Mouse (Mus musculus) stomach, embryonic 15.5 days (tissue): ENCODE data around the gene Fkbp8. TPM values are rescaled to one million over a fixed set of nuclear protein-coding genes. Genes with fewer than 3 reads are reported as not detected.

ENCODE experiments used
- ATAC-seq: fragments of 200-750 bp; cut with Nextera tagmentation; 2 replicates; pipeline ENCODE4 v1.8.0; 2017; ENCODE audit warnings: low read depth, moderate number of reproducible peaks, moderate TSS enrichment; ENCODE audit not compliant: insufficient read depth, low FRiP score
- H3K27ac ChIP-seq: fragments of 300-500 bp; sonication (generic); 2 replicates; pipeline ENCODE4 v1.5.1; 2015; ENCODE audit warnings: mild to moderate bottlenecking, inconsistent platforms
- H3K27me3 ChIP-seq: fragments of 300-500 bp; sonication (generic); replicated peaks from 2 replicates; pipeline ENCODE4 v1.6.1; 2015; ENCODE audit warnings: inconsistent platforms
- H3K36me3 ChIP-seq: fragments of 300-500 bp; sonication (generic); 2 replicates; pipeline ENCODE4 v1.6.1; 2015; ENCODE audit warnings: inconsistent platforms
- H3K4me1 ChIP-seq: fragments of 300-500 bp; sonication (generic); 2 replicates; pipeline ENCODE4 v1.6.1; 2015; ENCODE audit warnings: inconsistent platforms
- H3K4me2 ChIP-seq: fragments of 300-500 bp; sonication (generic); 2 replicates; pipeline ENCODE4 v1.6.1; 2015; ENCODE audit warnings: mild to moderate bottlenecking, inconsistent platforms
- H3K4me3 ChIP-seq: fragments of 300-500 bp; sonication (generic); replicated peaks from 2 replicates; pipeline ENCODE4 v1.5.1; 2015; ENCODE audit warnings: inconsistent platforms
- H3K9ac ChIP-seq: fragments of 300-500 bp; sonication (generic); 2 replicates; pipeline ENCODE4 v1.6.1; 2015; ENCODE audit warnings: inconsistent platforms
- H3K9me3 ChIP-seq: fragments of 300-500 bp; sonication (generic); 2 replicates; pipeline ENCODE4 v1.6.1; 2016; ENCODE audit warnings: inconsistent platforms
- WGBS: fragments of 180-500 bp; shearing (Covaris S2); methylation state at CpG from one replicate; pipeline ENCODE4 v1.1.7; 2015; 5-methylcytosine and 5-hydroxymethylcytosine counted together
- polyA plus RNA-seq: library from polyadenylated mRNA; unstranded; fragments of >200 nt; fragmentation: Nextera tagmentation; extraction: Ambion mirVana; gene quantifications from 2 replicates; pipeline ENCODE4 v1.2.1, GENCODE M21; 2015

The Fkbp8 gene
- polyA plus RNA-seq, 1 experiment from 2014 or later = 292 TPM

DNA sequence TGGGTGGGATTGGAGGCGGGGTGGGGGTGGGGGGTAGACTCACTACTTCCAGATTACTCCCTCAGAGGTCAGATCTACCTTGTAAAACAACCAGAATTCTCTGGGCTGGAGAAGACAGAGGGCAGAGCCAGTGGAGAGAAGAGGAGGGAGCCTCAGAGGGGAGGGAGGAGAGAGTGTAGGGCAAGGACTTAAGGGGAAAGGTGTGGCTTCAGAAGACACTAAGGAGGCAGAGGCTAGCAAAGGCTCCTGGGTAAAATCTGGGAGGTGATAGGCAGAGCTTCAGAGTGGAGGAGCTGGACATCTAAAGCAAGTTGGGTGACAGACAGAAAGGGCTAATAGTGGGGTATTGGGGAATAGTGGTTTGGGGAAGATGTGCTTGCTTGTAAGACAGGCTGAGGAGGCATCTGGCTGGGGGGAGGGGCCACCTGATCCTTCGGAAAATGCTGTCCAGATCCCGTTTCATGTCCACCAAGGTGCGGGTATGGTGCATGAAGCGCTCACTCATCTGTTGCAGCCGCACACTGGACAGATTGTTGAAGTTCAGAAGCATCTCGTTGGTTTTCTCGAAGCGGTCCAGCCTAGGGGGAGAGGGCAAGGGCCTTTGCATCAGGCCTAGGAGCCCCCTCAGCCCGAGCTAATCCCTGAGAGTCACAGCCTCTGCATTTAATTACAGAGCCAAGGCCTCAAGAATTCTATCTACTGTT is 9.4 kb upstream of the Fkbp8 start:
- H3K4me1 ChIP-seq = 0 out of 2 replicates have a peak, but pooled peaks cover 8% of the 10 kb centered on the region
- 71% methylated on average over 10 of the region's 10 CpGs for WGBS

DNA sequence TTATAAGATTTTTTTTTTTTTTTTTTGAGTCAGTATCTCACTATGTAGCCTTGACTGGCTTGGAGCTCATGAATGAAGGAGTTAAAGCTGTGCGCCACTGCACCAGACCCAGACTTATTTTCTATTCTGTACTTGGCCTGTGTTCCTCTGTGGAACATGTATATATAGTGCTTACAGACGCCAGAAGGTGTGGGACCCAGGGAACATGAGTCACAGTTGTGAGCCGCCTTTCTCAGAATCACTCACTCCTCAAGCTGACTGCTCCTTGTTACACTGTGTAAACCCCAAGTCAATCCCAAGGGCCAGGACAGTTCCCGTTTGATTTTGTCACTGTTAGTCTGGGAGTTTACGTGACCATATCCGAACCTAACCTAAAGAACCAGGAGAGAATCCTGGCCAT is 8.5 kb upstream of the Fkbp8 start:
- H3K27ac ChIP-seq = no peak overlapping the region
- no peak for ATAC-seq
- H3K9ac ChIP-seq = no peak overlapping the region
- H3K27me3 ChIP-seq = no peaks in the 10 kb centered on the region
- H3K36me3 ChIP-seq = 0 out of 2 replicates have a peak, but pooled peaks cover 9% of the 10 kb centered on the region
- WGBS = 87% methylated on average over 6 of the region's 6 CpGs
- no peaks in the 10 kb centered on the region for H3K9me3 ChIP-seq
- peaks cover 12% of the 10 kb centered on the region for H3K4me1 ChIP-seq
- H3K4me3 ChIP-seq = no peak overlapping the region
- no peak overlapping the region for H3K4me2 ChIP-seq

More for the DNA sequence above, 9.4 kb upstream of the Fkbp8 start:
- H3K4me3 ChIP-seq = no peak overlapping the region
- no peaks in the 10 kb centered on the region for H3K27me3 ChIP-seq
- no peak overlapping the region for H3K27ac ChIP-seq
- H3K4me2 ChIP-seq = no peak overlapping the region
- H3K36me3 ChIP-seq = peaks cover 13% of the 10 kb centered on the region; the same call in 1 of the 2 replicates
- ATAC-seq = no peak
- H3K9me3 ChIP-seq = no peaks in the 10 kb centered on the region
- H3K9ac ChIP-seq = no peak overlapping the region

DNA sequence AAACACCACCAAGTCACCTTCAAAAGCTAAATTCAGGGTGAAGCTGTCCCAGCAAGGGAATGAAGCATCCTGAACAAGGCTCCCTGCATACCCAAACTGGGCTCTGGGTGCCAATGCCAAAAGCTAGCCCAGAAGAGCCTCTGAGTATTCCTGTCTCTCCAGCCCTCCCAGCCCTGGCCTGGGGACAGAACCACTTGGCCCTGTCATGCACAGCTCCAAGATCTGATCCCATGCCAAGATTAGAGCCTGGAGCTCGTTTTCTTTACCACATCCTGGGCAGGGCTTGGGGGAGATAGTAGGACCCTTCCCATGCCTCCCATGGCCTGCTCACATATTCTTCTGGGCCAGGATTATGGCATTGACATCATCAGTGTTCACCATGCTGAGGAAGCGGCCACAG is 7.9 kb upstream of the Fkbp8 start:
- Histone ChIP-seq H3K9ac (no peak overlapping the region), H3K36me3 (0 out of 2 replicates have a peak, but pooled peaks cover 9% of the 10 kb centered on the region), H3K9me3 (no peaks in the 10 kb centered on the region), H3K4me3 (no peak overlapping the region), H3K4me2 (no peak overlapping the region), H3K4me1 (peaks cover 12% of the 10 kb centered on the region), H3K27ac (no peak overlapping the region), H3K27me3 (no peaks in the 10 kb centered on the region)
- no peak for ATAC-seq
- WGBS = 65% methylated on average over 2 of the region's 2 CpGs

DNA sequence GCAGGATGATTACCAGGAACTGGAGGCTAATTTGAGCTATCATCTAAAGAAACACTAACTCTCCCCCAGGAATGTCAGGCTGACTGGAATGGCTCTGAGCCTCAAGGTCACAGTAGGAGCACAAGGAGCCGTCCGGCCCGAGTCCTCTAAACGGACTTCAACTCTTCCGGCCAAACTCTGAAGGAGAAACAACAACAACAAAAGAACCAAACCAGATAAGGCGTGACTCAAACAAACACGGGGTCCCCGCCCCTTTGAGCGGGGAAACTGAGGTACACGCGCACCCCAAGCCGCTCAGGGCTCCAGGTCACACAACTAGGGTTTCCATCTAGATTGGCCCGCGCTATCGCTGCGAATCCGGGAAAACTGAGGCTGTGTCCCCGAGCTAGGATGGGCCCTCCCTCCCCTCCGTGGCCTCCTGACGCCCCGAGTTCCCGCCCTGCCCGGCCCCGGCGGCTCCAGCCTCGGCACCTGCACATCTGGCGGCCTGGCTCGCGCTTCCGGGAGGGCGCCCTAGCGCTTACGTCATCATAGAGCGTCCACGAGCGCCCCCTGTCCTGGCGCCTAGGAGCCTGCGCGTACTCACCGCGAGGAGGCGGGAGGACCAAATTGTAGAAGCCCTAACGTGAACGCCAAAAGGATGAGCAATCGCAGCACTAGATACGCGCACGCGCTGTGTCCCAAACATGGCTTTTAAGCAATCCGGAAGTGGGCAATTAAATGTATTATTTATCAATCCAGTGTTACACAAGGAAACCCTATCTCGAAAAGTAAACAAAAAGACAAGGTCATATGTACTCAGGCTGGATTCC is 4.7 kb upstream of the Fkbp8 start:
- Histone ChIP-seq H3K9ac (peak overlapping the region; percentile 40), H3K27ac (peak overlapping the region; percentile 91), H3K4me2 (peak overlapping the region; percentile 71), H3K4me1 (peaks cover 18% of the 10 kb centered on the region), H3K9me3 (no peaks in the 10 kb centered on the region), H3K4me3 (peak overlapping the region; percentile 57), H3K36me3 (0 out of 2 replicates have a peak, but pooled peaks cover 5% of the 10 kb centered on the region), H3K27me3 (no peaks in the 10 kb centered on the region)
- WGBS = under 1% methylated on average over 51 of the region's 51 CpGs
- peak; percentile 80 for ATAC-seq

DNA sequence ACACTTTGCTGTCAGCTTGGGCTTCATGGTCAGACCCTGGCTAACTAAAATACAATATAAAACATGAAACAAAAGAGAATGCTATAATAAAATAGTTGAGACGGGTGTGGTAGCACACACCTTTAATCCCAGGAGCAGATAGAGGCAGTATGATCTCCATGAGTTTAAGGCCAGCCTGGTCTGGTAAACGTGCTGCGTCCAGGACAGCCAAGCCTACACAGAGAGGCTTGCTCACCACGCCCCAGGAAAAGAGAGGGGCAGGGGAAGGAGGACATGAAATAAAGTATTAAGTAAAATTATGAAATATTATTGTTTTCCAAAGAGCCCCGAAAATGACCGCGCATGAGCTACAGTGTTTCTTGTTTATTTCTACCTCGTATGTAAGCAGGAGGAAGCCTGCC is 413 bp upstream of the Fkbp8 start:
- Histone ChIP-seq H3K9me3 (no peaks in the 10 kb centered on the region), H3K27ac (peak overlapping the region; percentile 90), H3K4me3 (peak overlapping the region; percentile 89), H3K36me3 (peaks cover 14% of the 10 kb centered on the region), H3K9ac (peak overlapping the region; percentile 92; the same call in 1 of the 2 replicates), H3K4me2 (peak overlapping the region; percentile 68), H3K4me1 (peaks cover 29% of the 10 kb centered on the region), H3K27me3 (no peaks in the 10 kb centered on the region)
- 2% methylated on average over 8 of the region's 8 CpGs for WGBS
- no peak for ATAC-seq

DNA sequence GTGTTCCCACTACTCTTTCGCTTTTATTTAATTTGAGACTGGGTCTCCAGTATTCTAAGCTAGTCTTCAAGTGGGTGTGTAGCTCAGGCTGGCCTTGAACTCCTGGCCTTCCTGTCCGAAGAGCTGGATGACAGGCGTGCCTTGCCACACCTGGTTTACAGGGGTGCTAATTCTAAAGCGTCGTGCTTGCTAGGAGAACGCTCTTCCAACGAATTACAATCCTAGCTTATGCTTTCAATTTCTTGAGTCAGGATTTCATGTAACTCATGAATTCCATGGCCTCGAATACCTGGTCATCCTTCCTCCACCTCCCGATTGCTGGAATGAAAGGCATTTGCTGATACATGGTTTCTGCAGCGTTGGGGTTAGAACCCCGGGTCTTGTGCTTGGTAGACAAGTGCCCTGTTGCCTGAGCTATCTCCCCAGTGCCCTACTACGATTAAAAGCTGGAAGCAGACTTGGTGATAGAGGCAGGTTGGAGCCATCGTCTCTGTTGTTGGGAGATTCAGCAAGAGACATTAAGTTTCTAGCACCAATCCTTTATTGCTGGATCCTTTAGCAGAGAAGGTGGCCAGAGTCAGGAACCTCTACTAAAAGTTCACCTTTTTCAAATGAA is 766 bp downstream of the Fkbp8 start:
- Histone ChIP-seq H3K4me1 (peaks cover 24% of the 10 kb centered on the region), H3K4me3 (peak overlapping the region; percentile 89), H3K9ac (peak overlapping the region; percentile 92), H3K27me3 (no peaks in the 10 kb centered on the region), H3K36me3 (peaks cover 25% of the 10 kb centered on the region), H3K9me3 (no peaks in the 10 kb centered on the region), H3K4me2 (peak overlapping the region; percentile 68), H3K27ac (peak overlapping the region; percentile 90)
- 23% methylated on average over 13 of the region's 13 CpGs for WGBS
- ATAC-seq = no peak

DNA sequence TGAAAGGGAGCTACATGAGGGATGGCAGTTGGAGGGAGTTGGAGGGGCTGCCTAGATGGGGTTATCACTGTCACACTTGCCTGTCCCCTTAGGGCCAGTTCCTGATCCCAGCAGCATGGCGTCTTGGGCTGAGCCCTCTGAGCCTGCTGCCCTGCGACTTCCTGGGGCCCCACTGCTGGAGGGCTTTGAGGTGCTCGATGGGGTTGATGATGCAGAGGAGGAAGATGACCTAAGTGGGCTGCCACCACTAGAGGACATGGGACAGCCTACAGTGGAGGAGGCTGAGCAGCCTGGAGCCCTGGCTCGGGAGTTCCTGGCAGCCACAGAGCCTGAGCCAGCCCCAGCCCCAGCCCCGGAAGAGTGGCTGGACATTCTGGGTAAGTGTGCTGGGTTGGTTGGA is 1.8 kb downstream of the Fkbp8 start:
- H3K9ac ChIP-seq = no peak overlapping the region
- peaks cover 32% of the 10 kb centered on the region for H3K36me3 ChIP-seq
- peak overlapping the region; percentile 10; the same call in 1 of the 2 replicates for H3K4me2 ChIP-seq
- H3K9me3 ChIP-seq = no peaks in the 10 kb centered on the region
- no peak overlapping the region; the same call in 1 of the 2 replicates for H3K4me3 ChIP-seq
- WGBS = 79% methylated on average over 5 of the region's 5 CpGs
- no peaks in the 10 kb centered on the region for H3K27me3 ChIP-seq
- ATAC-seq = no peak
- no peak overlapping the region for H3K27ac ChIP-seq
- peaks cover 19% of the 10 kb centered on the region; the same call in 1 of the 2 replicates for H3K4me1 ChIP-seq

DNA sequence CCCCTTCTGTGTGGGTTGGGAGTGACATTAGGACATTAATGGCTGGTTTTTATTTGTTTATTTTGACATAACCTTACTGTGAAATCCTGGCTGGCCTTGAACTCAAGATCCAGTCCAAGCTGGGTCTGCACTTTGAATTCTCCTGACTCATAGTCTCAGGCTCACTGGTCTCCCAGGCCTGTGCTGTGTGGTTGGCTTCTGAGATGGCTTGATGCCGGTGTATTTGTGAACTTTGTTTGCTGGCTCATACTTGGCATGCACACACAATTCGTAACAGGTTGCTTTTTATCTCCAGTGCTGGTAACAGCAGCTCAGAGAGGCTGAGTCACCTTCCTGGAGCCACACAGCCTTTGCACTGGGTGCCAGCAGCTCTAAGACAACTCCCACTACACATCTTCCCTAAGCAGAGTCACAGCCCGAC is 2.2 kb downstream of the Fkbp8 start:
- whole genome bisulfite sequencing = 91% methylated on average over 3 of the region's 3 CpGs
- H3K27ac ChIP-seq = no peak overlapping the region
- H3K36me3 ChIP-seq = peaks cover 36% of the 10 kb centered on the region
- peaks cover 19% of the 10 kb centered on the region; the same call in 1 of the 2 replicates for H3K4me1 ChIP-seq
- no peak overlapping the region for H3K4me2 ChIP-seq
- H3K9me3 ChIP-seq = no peaks in the 10 kb centered on the region
- ATAC-seq = no peak
- H3K27me3 ChIP-seq = no peaks in the 10 kb centered on the region
- H3K9ac ChIP-seq = no peak overlapping the region
- H3K4me3 ChIP-seq = no peak overlapping the region

DNA sequence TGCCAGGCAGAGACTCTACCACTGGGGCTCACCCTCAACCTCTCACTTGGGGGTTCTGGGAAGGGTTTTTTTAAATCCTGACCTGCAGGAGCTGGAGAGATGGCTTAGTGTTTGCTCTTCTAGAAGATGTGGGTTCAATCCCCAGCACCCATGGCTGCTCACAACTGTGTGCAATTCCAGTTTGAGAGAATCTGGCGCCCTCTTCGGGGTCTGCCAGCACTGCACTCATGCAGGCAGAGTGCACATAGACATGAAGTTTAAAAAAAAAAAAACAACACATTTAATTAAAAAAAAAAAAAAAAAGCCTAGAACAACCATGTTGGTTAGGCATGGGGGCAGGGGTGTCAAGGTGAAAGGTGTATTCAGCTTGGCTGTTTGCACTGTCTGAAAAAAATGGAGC is 2.8 kb downstream of the Fkbp8 start:
- no peak for ATAC-seq
- WGBS = 87% methylated on average over 2 of the region's 2 CpGs
- Histone ChIP-seq H3K9me3 (no peaks in the 10 kb centered on the region), H3K4me1 (peaks cover 19% of the 10 kb centered on the region; the same call in 1 of the 2 replicates), H3K36me3 (peaks cover 41% of the 10 kb centered on the region), H3K27me3 (no peaks in the 10 kb centered on the region), H3K4me2 (no peak overlapping the region), H3K4me3 (no peak overlapping the region), H3K9ac (no peak overlapping the region), H3K27ac (no peak overlapping the region)

DNA sequence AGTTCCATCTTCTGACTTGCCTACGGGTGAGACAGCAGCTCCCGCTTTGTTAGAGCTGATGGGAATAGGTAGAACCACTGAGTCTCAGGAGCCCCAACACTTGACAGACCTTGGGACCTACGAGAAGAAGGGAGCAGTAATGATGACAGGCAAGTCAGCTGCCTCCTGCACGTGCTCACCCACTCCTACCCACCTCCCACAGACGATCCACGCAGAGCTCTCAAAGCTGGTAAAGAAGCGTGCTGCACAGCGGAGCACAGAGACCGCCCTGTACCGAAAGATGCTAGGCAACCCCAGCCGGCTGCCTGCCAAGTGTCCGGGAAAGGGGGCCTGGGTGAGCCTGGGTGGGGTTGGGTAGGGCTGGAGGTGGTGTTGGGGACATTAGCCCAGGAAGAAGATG is 6.8 kb downstream of the Fkbp8 start:
- no peak overlapping the region for H3K4me3 ChIP-seq
- WGBS = 93% methylated on average over 12 of the region's 12 CpGs
- 0 out of 2 replicates have a peak, but pooled peaks cover 5% of the 10 kb centered on the region for H3K4me1 ChIP-seq
- ATAC-seq = no peak
- H3K4me2 ChIP-seq = no peak overlapping the region
- H3K27me3 ChIP-seq = no peaks in the 10 kb centered on the region
- peaks cover 57% of the 10 kb centered on the region for H3K36me3 ChIP-seq
- no peak overlapping the region for H3K9ac ChIP-seq
- H3K27ac ChIP-seq = no peak overlapping the region
- H3K9me3 ChIP-seq = no peaks in the 10 kb centered on the region

DNA sequence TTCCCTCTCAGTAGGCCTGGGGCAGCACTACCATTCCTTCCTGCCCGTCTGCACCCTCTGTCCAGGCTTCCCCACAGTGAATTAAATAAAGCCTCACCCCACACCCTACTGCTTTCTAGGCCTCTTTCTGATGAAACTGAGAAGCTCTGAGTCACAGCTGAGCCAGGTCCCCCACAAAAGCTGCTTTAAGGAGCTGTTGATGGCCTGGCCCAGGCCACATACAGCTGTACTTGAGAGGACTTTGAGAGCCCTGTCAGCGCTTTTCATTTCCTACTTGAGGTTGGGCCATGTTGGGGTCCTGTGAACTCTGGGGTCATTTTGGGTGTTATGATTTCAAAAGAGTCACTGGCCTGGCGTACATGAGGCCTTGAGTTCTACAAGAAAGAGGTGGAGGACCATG is 7.7 kb downstream of the Fkbp8 start:
- no peak overlapping the region for H3K4me3 ChIP-seq
- peaks cover 52% of the 10 kb centered on the region for H3K36me3 ChIP-seq
- no peak for ATAC-seq
- H3K27me3 ChIP-seq = no peaks in the 10 kb centered on the region
- no peaks in the 10 kb centered on the region for H3K9me3 ChIP-seq
- peaks cover 5% of the 10 kb centered on the region; the same call in 1 of the 2 replicates for H3K4me1 ChIP-seq
- 84% methylated on average over 3 of the region's 3 CpGs for WGBS
- H3K27ac ChIP-seq = no peak overlapping the region
- no peak overlapping the region for H3K9ac ChIP-seq
- no peak overlapping the region for H3K4me2 ChIP-seq
